Mouse (Mus musculus): ENCODE measurements around the gene Mapk13.
"Not testable (repeated sequence)": the region's sequence is repeated elsewhere in the genome, so short reads cannot be mapped to it uniquely, and the experiment has no call there.

Mapk13 gene

DNA sequence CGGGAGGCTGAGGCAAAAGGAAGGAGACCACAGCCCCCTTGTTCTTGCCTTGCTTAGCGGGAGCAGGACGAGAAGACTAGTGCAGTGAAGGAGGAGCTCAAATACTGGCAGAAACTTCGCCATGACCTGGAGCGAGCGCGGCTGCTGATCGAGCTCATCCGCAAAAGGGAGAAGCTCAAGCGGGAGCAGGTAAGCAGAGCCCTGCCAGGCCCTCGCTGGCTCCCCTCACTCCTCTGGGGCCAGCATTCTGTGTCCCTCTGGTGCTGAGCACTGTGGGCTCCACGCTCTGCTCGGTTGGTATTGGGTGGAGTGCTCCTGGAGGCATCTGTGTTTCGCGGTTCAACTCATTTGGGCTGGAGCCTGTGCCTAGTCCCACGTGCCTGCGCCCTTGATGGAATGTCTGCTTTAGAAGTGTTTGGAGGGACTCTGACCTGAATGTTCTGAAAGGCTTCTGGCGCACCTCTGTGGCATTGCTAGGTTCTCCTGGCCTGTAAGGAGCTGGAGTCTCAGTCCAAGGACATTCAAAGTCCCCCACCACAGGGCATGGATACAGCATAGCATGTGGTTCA is 45.5 kb downstream of the Mapk13 start:
- DNase-seq (ENCODE audit: low spot score in 2 of 2) = no peak

DNA sequence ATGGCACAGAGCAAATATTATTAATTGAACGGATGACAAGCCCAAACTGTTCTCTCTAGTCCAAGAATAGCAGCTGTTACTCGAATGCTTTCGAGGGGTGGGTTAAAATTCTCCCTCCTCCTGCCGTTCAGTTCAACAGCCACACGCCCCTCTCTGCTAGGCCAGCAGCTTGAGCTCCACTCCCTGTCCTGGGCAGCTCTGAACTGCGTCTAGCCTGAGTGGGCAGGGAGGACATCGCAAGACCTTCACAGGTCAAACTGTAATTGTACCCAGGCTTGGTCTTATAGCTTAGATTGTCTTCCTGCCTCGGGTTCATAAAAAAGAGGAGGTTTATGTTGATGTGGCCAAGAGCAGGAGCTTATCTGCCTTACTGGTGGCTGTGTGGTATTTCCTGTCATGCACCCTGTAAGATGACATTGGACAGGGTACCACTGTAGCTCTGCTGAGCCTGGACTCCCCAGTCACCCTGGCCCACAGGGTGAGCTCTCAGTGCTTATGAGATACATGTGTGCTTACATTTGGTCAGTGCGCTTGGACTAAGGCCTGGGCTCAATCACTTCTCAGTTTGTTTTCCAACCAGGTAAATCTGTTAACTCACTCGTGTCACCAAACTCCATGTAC is 46.4 kb downstream of the Mapk13 start:
- DNase-seq (ENCODE audit: low spot score in 2 of 2) = no peak

DNA sequence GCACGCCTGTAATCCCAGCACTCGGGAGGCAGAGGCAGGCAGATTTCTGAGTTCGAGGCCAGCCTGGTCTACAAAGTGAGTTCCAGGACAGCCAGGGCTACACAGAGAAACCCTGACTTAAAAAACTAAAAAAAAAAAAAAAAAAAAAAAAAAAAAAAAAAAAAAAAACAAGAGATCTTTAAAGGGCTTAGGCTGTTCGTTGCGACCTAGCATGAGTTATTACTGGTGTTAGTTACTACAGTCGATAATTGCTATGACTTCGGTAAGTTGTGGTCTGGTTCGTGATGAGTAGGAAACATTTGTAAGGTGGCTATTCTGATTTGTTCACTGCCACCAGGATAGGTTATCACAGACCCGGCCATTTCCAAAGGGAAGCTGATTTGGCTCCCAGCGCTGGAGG is 47.2 kb downstream of the Mapk13 start:
- DNase-seq (ENCODE audit: low spot score in 2 of 2) = not testable (repeated sequence)

DNA sequence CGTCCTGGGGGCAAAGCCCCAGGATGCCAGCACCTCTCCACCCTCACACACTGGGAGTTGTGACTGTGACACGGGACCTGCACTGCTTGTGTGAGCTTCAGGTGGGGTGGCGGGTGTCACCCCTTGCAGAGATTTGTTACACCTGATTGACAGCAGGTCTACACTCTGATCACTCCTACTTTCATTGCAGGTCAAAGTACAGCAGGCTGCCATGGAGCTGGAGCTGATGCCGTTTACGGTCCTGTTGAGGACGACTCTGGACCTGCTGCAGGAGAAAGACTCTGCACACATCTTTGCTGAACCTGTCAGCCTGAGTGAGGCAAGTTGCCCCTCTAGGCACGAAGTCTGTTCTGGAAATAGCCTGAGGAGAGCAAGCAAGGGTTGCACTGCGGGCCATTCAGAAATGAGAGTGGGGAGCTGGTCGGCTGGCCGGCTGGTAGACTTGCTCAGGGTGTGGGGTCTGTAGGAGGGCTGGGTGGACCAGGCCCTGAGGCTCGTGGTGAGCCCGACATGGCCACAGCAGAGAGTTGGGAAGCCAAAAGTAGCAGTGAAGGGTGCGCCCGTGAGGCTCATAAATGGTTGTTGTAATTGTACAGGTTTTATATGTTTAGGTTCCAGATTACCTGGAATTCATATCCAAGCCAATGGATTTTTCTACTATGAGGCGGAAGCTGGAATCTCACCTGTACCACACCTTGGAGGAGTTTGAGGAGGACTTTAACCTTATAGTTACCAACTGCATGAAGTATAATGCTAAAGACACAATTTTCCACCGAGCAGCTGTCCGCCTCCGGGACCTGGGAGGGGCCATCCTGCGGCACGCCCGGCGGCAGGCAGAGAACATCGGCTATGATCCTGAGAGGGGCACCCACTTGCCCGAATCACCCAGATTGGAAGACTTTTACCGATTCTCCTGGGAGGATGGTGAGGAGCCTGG is 48.0 kb downstream of the Mapk13 start:
- DNase-seq (ENCODE audit: low spot score in 2 of 2) = no peak

DNA sequence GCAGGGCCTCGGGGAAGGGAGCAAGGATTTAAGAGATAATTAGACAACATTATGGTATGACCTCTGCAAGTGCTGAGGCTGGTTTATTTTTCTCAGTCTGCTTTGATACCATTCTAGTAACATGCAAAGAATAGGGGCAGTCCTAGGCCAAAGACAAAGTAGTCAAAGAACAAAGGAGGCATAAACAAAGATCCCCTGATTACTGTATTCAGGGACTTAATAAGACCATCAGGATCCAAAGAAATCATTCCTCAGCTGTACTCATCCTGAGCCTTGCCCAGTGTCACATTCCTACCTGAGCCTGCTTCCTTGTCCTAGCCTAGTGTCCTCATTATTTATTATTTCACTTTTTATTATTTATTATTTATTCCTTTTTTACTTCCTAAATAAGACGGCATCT is 51.1 kb downstream of the Mapk13 start:
- no peak for DNase-seq (ENCODE audit: low spot score in 2 of 2)

DNA sequence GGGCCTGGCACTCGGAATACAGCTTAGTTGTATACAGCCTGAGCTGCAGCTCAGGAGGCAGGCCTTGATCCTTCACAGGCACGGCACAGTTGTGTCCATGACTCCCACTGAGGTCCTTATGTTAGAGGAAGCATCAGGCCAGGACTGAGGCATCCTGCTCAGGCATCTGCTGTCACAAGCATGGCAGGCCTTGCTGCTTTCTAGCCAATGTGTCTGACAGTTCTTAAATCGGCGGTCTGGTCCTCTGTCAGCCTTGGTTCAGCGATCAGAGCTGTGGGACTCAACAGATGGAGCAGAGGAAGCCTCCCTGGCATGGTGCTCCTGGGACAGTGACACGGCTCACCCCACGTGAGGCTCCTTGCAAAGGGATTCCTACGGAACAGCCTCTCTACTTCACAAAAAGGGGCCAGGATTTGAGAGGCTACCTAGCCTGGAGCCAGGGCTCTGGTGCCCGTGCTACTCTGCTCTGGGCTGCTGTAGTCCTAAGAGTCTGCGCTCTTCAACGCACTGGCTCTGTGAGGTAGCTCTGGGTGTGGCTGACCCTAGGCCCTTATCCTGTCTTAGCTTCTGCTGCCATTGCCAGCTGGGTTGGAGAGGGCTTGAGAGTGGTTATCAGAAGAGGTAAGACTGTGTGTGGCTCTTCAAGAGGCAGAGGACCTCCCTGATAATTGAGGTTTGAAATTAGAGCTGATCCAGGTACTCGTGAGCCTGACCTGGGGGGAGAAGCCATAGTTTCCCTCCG is 54.1 kb downstream of the Mapk13 start:
- DNase-seq (ENCODE audit: low spot score in 2 of 2) = no peak

DNA sequence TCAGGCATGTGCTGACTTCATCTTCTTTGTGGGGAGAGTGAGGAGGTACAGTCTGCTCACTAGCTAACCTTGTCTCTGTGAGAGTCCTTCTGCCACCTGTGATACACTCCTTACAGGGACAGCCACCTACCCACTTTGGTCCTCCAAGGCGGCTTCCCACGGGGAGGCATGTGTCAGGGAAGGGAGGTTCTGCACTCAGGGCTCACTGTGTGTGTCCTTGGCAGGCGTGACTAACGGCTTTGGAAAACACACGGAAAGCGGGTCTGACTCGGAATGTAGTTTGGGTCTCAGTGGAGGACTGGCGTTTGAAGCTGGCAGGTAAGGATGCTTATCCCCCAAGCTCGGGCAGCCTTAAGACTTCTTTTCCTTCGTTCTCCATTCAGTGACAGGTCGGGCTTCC is 54.7 kb downstream of the Mapk13 start:
- no peak for DNase-seq (ENCODE audit: low spot score in 2 of 2)

DNA sequence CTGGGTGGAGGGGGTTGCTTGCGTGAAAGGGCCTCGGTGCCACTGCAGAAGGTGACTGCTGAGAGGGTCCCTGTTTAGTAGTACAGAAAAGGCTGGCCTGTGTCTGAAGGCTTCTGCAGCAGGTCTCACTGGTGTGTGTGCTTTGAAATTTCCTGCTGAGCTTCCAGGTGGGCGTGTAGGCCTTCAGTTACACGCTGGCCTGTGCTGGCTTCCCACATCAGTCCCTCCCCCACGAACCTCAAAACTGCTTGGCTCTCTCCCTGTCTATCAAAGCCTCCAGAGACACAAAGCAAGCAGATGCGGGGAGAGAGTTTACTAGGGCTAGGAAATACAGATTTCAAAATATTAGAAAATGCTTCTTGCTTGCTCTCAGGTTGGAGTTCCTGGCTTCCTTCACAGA is 55.8 kb downstream of the Mapk13 start:
- peak; percentile 57 to 74 for DNase-seq (ENCODE audit: low spot score in 2 of 2)

DNA sequence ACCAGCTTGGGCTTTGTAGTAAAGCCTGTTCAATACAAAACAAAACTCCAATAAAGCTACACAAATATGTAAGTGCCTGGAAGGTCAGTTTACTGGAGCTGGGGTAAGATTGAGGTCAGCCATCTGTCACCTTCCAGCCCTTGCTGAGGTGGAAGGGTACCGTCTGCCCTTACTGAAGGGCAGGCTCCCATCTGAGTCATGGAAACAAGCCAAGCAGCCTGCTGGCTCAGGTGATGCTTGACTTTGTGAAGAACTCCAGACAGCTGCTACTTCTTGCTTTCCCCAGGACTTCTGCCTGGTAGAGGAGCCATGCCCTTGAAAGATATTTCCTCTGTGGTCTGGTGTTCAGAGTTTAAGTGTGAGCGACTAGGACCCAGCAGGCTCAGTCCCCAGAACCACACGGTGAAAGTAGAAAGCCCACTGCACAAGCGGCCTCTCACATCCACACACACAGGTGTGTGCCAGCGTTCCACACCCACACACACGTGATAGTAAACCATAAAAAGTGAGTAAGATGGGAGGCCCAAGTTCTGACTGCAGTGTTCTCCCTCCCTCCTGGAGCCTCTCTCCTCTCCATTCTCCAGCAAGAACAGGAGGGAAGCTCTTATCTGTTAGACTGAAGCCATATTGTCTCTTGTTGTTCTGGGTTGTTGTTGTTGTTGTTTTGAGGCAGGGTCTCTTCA is 56.4 kb downstream of the Mapk13 start:
- DNase-seq (ENCODE audit: low spot score in 2 of 2) = no peak

DNA sequence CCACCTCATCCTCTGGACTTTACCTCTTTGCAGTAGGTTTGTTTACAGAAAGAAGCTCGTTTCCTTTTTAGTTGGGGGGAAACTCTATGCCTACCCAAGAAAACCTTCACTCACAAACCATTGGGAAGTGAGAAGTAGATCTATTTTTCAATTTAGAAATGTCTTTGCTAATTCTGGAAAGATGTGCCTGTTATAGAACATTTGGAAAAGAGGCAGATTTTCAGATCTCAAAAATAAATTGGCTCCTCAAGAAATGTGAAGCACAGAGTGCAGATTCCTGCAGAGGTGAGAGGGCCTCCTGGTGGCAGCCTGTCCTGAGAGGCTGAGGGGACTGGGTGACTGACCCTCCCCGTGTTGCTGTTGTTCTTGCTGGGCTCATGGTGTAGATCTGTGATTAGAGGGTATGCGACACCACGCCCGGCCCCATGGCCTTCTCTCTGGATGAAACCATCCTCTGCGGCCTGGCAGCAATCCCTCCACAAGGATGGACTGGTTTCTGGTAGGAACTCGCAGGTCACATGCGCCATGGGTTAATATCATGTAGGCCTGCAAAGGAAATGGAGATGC is 58.7 kb downstream of the Mapk13 start:
- peak; percentile 14 to 22 for DNase-seq (ENCODE audit: low spot score in 2 of 2)

DNA sequence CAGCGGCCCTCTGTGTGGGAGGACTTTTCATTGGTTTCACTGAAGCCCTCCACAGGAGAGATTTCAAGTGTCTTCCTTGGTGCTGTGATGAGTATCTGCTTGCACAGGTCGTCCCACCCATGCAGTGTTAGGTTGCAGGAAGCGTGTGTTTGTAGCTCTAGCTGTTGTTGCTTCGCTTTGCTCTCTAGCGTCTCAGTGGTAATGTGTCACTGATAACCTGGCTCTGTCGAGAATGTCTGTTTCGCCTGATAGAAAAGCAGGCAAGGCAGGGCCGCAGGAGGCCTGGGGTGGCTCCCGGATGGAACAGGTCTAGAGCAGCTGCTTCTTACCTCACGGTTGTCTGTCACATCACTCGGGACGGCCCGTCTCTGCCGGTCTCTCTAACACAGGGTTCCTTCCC is 60.0 kb downstream of the Mapk13 start:
- no peak for DNase-seq (ENCODE audit: low spot score in 2 of 2)
